Mouse (Mus musculus) thymus, postnatal 36 days (tissue): Measurements from ENCODE around the gene Nme8.

Source experiments
- DNase-seq, 2 experiments: peaks; one replicate each; pipeline ENCODE4 v3.0.0; 2022; ENCODE audit warnings: mixed read lengths in 2 of 2

Gene Nme8

GRCm38 (mm10) chr13:19697790-19698189 is at the start of gene Nme8:
Gene Nme8 (minus strand): TSS chr13:19697794.
- no peak for DNase-seq

GRCm38 (mm10) chr13:19745741-19746140 is 48.1 kb upstream of the Nme8 start:
- no peak for DNase-seq

- DNase-seq = no peak
These were observed 46.9 kb upstream of the Nme8 start for GRCm38 (mm10) chr13:19744536-19744935.

- DNase-seq = no peak
These were observed 37.0 kb upstream of the Nme8 start for GRCm38 (mm10) chr13:19734597-19734996.

GRCm38 (mm10) chr13:19730826-19731225 is 33.2 kb upstream of the Nme8 start:
- DNase-seq = no peak

GRCm38 (mm10) chr13:19718954-19719353 is 21.4 kb upstream of the Nme8 start:
- no peak for DNase-seq

- no peak for DNase-seq
These were observed 19.6 kb upstream of the Nme8 start for GRCm38 (mm10) chr13:19717201-19717600.

GRCm38 (mm10) chr13:19703806-19704205 is 6.2 kb upstream of the Nme8 start:
- DNase-seq = no peak

GRCm38 (mm10) chr13:19701443-19702078 is 4.0 kb upstream of the Nme8 start:
- no peak for DNase-seq

- DNase-seq = no peak
These were observed 3.3 kb upstream of the Nme8 start for GRCm38 (mm10) chr13:19700733-19701442.

GRCm38 (mm10) chr13:19698524-19699173 is 1.1 kb upstream of the Nme8 start:
- no peak for DNase-seq

- no peak for DNase-seq
These were observed 7.2 kb downstream of the Nme8 start for GRCm38 (mm10) chr13:19690417-19690816.

- no peak for DNase-seq
These were observed 7.6 kb downstream of the Nme8 start for GRCm38 (mm10) chr13:19689971-19690370.

- DNase-seq = no peak
These were observed 13.6 kb downstream of the Nme8 start for GRCm38 (mm10) chr13:19684007-19684406.

- no peak for DNase-seq
These were observed 14.5 kb downstream of the Nme8 start for GRCm38 (mm10) chr13:19682879-19683640.

- DNase-seq = no peak
These were observed 23.0 kb downstream of the Nme8 start for GRCm38 (mm10) chr13:19674601-19675000.

- DNase-seq = no peak
These were observed 23.6 kb downstream of the Nme8 start for GRCm38 (mm10) chr13:19674025-19674424.

GRCm38 (mm10) chr13:19668355-19669140 is 29.0 kb downstream of the Nme8 start:
- DNase-seq = no peak

GRCm38 (mm10) chr13:19652405-19652804 is 45.2 kb downstream of the Nme8 start:
- no peak for DNase-seq

- no peak for DNase-seq
These were observed 47.8 kb downstream of the Nme8 start for GRCm38 (mm10) chr13:19649824-19650223.

- DNase-seq = no peak
These were observed 53.4 kb downstream of the Nme8 start for GRCm38 (mm10) chr13:19644225-19644624.

- DNase-seq = no peak
These were observed 54.1 kb downstream of the Nme8 start for GRCm38 (mm10) chr13:19643519-19643918.
